Mouse (Mus musculus) E14TG2a.4 (cell line): ENCODE measurements around the gene Coro2b.

Experiments
- CTCF ChIP-seq: conservative IDR thresholded peaks from 2 replicates; pipeline ENCODE4 v1.5.1; 2014; ENCODE audit warnings: low read length
- NANOG ChIP-seq: IDR thresholded peaks from 2 replicates; pipeline ENCODE4 v1.6.1; 2014; ENCODE audit warnings: borderline replicate concordance, low read length, mixed read lengths

- TF ChIP-seq CTCF (no peak), NANOG (no peak)
Observed at GRCm38 (mm10) chr9:62381402-62381913, 155.4 kb downstream of the Coro2b start.
